Mouse (Mus musculus) lung, postnatal 25 days (tissue): Measurements from ENCODE around the gene R3hcc1l.

Experiments
- DNase-seq: peaks from one replicate; pipeline ENCODE4 v3.0.0; 2022; ENCODE audit warnings: low spot score

R3hcc1l gene

GRCm38 (mm10) chr19:42540649-42541048, 22.1 kb downstream of the R3hcc1l start:
- DNase-seq: no peak

GRCm38 (mm10) chr19:42558701-42559100, 40.1 kb downstream of the R3hcc1l start:
- DNase-seq: no peak

GRCm38 (mm10) chr19:42561991-42562390, 43.4 kb downstream of the R3hcc1l start:
- DNase-seq: no peak

GRCm38 (mm10) chr19:42562981-42563380, 44.4 kb downstream of the R3hcc1l start:
- DNase-seq: no peak

- DNase-seq: no peak
These were observed 45.2 kb downstream of the R3hcc1l start for GRCm38 (mm10) chr19:42563726-42564270.

GRCm38 (mm10) chr19:42566283-42567019, 47.9 kb downstream of the R3hcc1l start:
- DNase-seq: peak; percentile 49

GRCm38 (mm10) chr19:42567020-42567419, 48.5 kb downstream of the R3hcc1l start:
- no peak for DNase-seq

GRCm38 (mm10) chr19:42569076-42569475, 50.5 kb downstream of the R3hcc1l start:
- DNase-seq: no peak

GRCm38 (mm10) chr19:42571291-42571690, 52.7 kb downstream of the R3hcc1l start:
- DNase-seq: no peak

- DNase-seq: no peak
These were observed 56.8 kb downstream of the R3hcc1l start for GRCm38 (mm10) chr19:42575317-42575716.

- no peak for DNase-seq
These were observed 58.3 kb downstream of the R3hcc1l start for GRCm38 (mm10) chr19:42576856-42577255.

- no peak for DNase-seq
These were observed 60.1 kb downstream of the R3hcc1l start for GRCm38 (mm10) chr19:42578631-42579030.

GRCm38 (mm10) chr19:42580701-42581100, 62.1 kb downstream of the R3hcc1l start:
- no peak for DNase-seq

- no peak for DNase-seq
These were observed 64.3 kb downstream of the R3hcc1l start for GRCm38 (mm10) chr19:42582811-42583370.

GRCm38 (mm10) chr19:42583677-42584076, 65.1 kb downstream of the R3hcc1l start:
- DNase-seq: no peak

- no peak for DNase-seq
These were observed 65.6 kb downstream of the R3hcc1l start for GRCm38 (mm10) chr19:42584188-42584587.

- DNase-seq: no peak
These were observed 69.1 kb downstream of the R3hcc1l start for GRCm38 (mm10) chr19:42587704-42588103.

- peak; percentile 17 for DNase-seq
These were observed 70.7 kb downstream of the R3hcc1l start for GRCm38 (mm10) chr19:42589246-42589645.

- DNase-seq: no peak
These were observed 73.0 kb downstream of the R3hcc1l start for GRCm38 (mm10) chr19:42591534-42591933.

GRCm38 (mm10) chr19:42593456-42593855, 74.9 kb downstream of the R3hcc1l start:
- DNase-seq: no peak

GRCm38 (mm10) chr19:42595066-42595465, 76.5 kb downstream of the R3hcc1l start:
- DNase-seq: no peak

- DNase-seq: no peak
These were observed 78.7 kb downstream of the R3hcc1l start for GRCm38 (mm10) chr19:42597286-42597685.

- no peak for DNase-seq
These were observed 79.3 kb downstream of the R3hcc1l start for GRCm38 (mm10) chr19:42597896-42598295.
